Mouse (Mus musculus) heart, embryonic 10.5 days (tissue): ENCODE data around the gene 4930568D16Rik. TPM values are rescaled to one million over a fixed set of nuclear protein-coding genes. Genes with fewer than 3 reads are reported as not detected.

Source experiments
- DNase-seq: peaks from one replicate; pipeline ENCODE4 v3.0.0-alpha.2; 2017; ENCODE audit warnings: low spot score
- H3K27ac ChIP-seq: fragments of 300-500 bp; sonication (generic); 2 replicates; pipeline ENCODE4 v1.5.1; 2016; ENCODE audit warnings: mild to moderate bottlenecking
- H3K27me3 ChIP-seq: fragments of 300-500 bp; sonication (generic); 2 replicates; pipeline ENCODE4 v1.6.1; 2016; ENCODE audit warnings: mild to moderate bottlenecking; ENCODE audit not compliant: poor library complexity, insufficient read depth, severe bottlenecking
- H3K36me3 ChIP-seq: fragments of 300-500 bp; sonication (generic); 2 replicates; pipeline ENCODE4 v1.6.1; 2016; ENCODE audit warnings: mild to moderate bottlenecking, moderate library complexity
- H3K4me1 ChIP-seq: fragments of 300-500 bp; sonication (generic); 2 replicates; pipeline ENCODE4 v1.6.1; 2016; ENCODE audit warnings: mild to moderate bottlenecking
- H3K4me3 ChIP-seq: fragments of 300-500 bp; sonication (generic); 2 replicates; pipeline ENCODE4 v1.5.1; 2016; ENCODE audit warnings: mild to moderate bottlenecking, moderate library complexity
- H3K9me3 ChIP-seq: fragments of 300-500 bp; sonication (generic); 2 replicates; pipeline ENCODE4 v1.6.1; 2016; ENCODE audit warnings: mild to moderate bottlenecking, moderate library complexity
- WGBS: fragments of 180-500 bp; shearing (Covaris S2); methylation state at CpG from one replicate; pipeline ENCODE4 v1.1.7; 2016; 5-methylcytosine and 5-hydroxymethylcytosine counted together
- polyA plus RNA-seq: library from polyadenylated mRNA; unstranded; fragments of >200 nt; fragmentation: Nextera tagmentation; extraction: Ambion mirVana; gene quantifications from 2 replicates; pipeline ENCODE4 v1.2.1, GENCODE M21; 2016

Gene 4930568D16Rik
- polyA plus RNA-seq, 1 experiment from 2014 or later: not detected

DNA sequence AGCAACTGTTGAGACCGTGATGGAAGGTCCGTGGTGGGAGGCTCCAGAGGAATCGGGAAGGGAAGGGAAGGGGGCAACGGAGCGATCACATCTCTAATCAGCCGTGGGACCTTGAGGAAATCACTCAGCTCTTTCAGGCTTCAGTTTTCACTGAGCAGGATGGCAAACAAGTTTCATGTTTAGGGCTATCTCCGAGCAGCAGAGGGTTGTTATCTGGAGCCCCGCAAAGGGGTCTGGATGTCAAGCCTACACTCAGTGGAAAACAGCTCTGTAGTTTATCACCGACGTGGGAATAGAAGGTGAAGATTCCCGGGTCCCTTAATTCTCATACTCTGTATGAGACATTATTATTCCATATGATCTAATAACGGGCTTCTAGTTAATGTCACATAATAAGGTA is 49.1 kb downstream of the 4930568D16Rik start:
- 41% methylated on average over 12 of the region's 12 CpGs for WGBS
- peaks cover 57% of the 10 kb centered on the region for H3K4me1 ChIP-seq

DNA sequence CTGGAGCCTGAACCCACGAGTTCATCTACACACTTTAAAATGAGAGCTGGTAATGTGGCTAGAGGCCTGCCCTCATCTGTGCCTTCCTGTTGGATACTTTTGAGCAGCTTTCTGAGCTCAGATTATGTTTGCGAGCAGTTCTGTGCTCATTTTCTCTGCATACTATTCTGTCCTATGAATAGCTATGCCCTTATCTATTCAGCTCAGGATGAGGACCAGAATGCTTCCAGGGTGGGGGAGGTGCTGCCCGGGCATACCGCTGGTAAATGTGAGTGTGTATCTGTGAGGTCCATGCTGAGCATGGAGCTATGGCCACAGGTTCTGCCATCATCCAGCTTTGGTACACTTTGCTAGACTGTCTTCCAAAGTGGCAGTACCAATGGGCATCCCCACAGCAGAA is 49.9 kb downstream of the 4930568D16Rik start:
- DNase-seq: no peak
- Histone ChIP-seq H3K27me3 (no peaks in the 10 kb centered on the region), H3K4me1 (peaks cover 53% of the 10 kb centered on the region), H3K27ac (peak overlapping the region; percentile 49; the same call in 1 of the 2 replicates), H3K4me3 (no peak overlapping the region), H3K9me3 (no peaks in the 10 kb centered on the region), H3K36me3 (peaks cover 11% of the 10 kb centered on the region)
- 30% methylated on average over 4 of the region's 4 CpGs for WGBS

More for the DNA sequence above, 49.1 kb downstream of the 4930568D16Rik start:
- Histone ChIP-seq H3K4me3 (no peak overlapping the region), H3K36me3 (peaks cover 11% of the 10 kb centered on the region), H3K27ac (peak overlapping the region; percentile 49; the same call in 1 of the 2 replicates), H3K9me3 (no peaks in the 10 kb centered on the region), H3K27me3 (no peaks in the 10 kb centered on the region)
- DNase-seq: no peak

- DNase-seq: no peak
- Histone ChIP-seq H3K27ac (no peak overlapping the region), H3K9me3 (no peaks in the 10 kb centered on the region), H3K36me3 (0 out of 2 replicates have a peak, but pooled peaks cover 2% of the 10 kb centered on the region), H3K4me3 (no peak overlapping the region), H3K4me1 (peaks cover 41% of the 10 kb centered on the region), H3K27me3 (no peaks in the 10 kb centered on the region)
- 64% methylated on average over 3 of the region's 3 CpGs for WGBS
Observed at GRCm38 (mm10) chr2:35314300-35314699, 53.2 kb downstream of the 4930568D16Rik start.

GRCm38 (mm10) chr2:35309906-35310493 is 57.5 kb downstream of the 4930568D16Rik start:
- DNase-seq: no peak
- WGBS: 86% methylated on average over 4 of the region's 4 CpGs
- H3K36me3 ChIP-seq: peaks cover 5% of the 10 kb centered on the region; the same call in 1 of the 2 replicates
- no peaks in the 10 kb centered on the region for H3K9me3 ChIP-seq
- H3K4me3 ChIP-seq: no peak overlapping the region
- no peaks in the 10 kb centered on the region for H3K27me3 ChIP-seq
- peaks cover 9% of the 10 kb centered on the region; the same call in 1 of the 2 replicates for H3K4me1 ChIP-seq
- no peak overlapping the region for H3K27ac ChIP-seq

GRCm38 (mm10) chr2:35308166-35308565 is 59.4 kb downstream of the 4930568D16Rik start:
- H3K27me3 ChIP-seq: 0 out of 2 replicates have a peak, but pooled peaks cover 4% of the 10 kb centered on the region
- no peak overlapping the region for H3K27ac ChIP-seq
- peaks cover 10% of the 10 kb centered on the region; the same call in 1 of the 2 replicates for H3K36me3 ChIP-seq
- H3K4me3 ChIP-seq: no peak overlapping the region
- H3K9me3 ChIP-seq: no peaks in the 10 kb centered on the region
- WGBS: 71% methylated on average over 1 of the region's 1 CpGs
- DNase-seq: no peak
- H3K4me1 ChIP-seq: no peaks in the 10 kb centered on the region

Other genes starting within 250 kb of the 4930568D16Rik start
- 220 and 234 TPM in 2 replicates for gene Rab14, start 166.6 kb downstream of the 4930568D16Rik start, polyA plus RNA-seq
- 52.5 and 84.3 TPM in 2 replicates for gene Gsn, start 111.3 kb downstream of the 4930568D16Rik start, polyA plus RNA-seq
- gene Stom, start 30.8 kb downstream of the 4930568D16Rik start, polyA plus RNA-seq: 32.9 and 34.0 TPM in 2 replicates
- gene 4930402F06Rik, start 29.4 kb upstream of the 4930568D16Rik start, polyA plus RNA-seq: not detected in 2 replicates
- gene Ggta1, start 95.5 kb upstream of the 4930568D16Rik start, polyA plus RNA-seq: 30.4 and 51.3 TPM in 2 replicates
- 47.6 and 49.0 TPM in 2 replicates for gene Dab2ip, start 190.5 kb upstream of the 4930568D16Rik start, polyA plus RNA-seq